Mouse (Mus musculus) brain, embryonic 14.5 days (tissue): ENCODE results near the gene BC051665.

Experiments
- CTCF ChIP-seq: fragments of 200-500 bp; IDR thresholded peaks from 2 replicates; pipeline ENCODE4 v1.5.1; 2012; ENCODE audit warnings: inconsistent platforms, mild to moderate bottlenecking, moderate library complexity, borderline replicate concordance; ENCODE audit not compliant: insufficient read depth, insufficient read length; ENCODE audit errors: extremely low read depth
- POLR2A ChIP-seq: fragments of 200-500 bp; IDR thresholded peaks from 2 replicates; pipeline ENCODE4 v1.6.1; 2012; ENCODE audit warnings: mild to moderate bottlenecking, inconsistent platforms, borderline replicate concordance; ENCODE audit not compliant: poor library complexity, insufficient read depth, insufficient read length, severe bottlenecking; ENCODE audit errors: extremely low read depth

DNA sequence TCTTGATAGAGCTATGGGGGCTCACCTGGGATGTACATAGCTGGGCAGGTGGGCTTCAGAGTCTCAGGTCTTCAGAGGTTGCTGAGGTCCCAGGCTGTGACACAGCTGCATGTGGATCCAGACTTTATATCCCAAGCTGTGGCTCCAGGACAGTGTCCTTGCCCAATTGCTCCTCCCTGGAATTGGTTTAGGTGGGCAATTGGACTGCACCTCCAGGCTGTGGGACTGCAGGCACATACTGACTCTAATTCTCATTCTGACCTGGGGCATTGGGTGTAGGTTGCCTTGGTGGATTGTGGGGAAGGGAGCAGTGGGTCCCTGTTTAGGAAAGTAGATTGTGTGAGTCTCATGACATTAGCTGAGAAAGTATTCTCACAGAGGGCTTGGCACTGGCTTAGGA, at the start of gene BC051665:
- no peak for TF ChIP-seq POLR2A
- no peak for TF ChIP-seq CTCF
